Mouse (Mus musculus): ENCODE measurements around the gene Fsd1l. TPM values are rescaled to one million over a fixed set of nuclear protein-coding genes. Genes with fewer than 3 reads are reported as not detected.

Fsd1l gene
- total and polyA plus RNA-seq, 3 experiments, result 0.25 to 0.39 (median 0.26) TPM

GRCm38 (mm10) chr4:53623711-53624110 lies 7.6 kb upstream of the Fsd1l start:
- Histone ChIP-seq H3K27me3 (replicated peaks) (no peaks in the 10 kb centered on the region), H3K36me3 (replicated peaks in 1 of 2; ENCODE audit: control insufficient read depth in 1 of 2, insufficient read depth in 1 of 2, low read length in 1 of 2) (no peaks in the 10 kb centered on the region), H3K9ac (ENCODE audit: insufficient read depth, low read depth) (no peak overlapping the region), H3K4me2 (ENCODE audit: insufficient read depth, low read depth, poor library complexity, severe bottlenecking) (no peak overlapping the region), H3K9me3 (replicated peaks; ENCODE audit: low read length) (no peaks in the 10 kb centered on the region), H3K27ac (ENCODE audit: insufficient read depth, low read depth) (no peak overlapping the region), H3K4me1 (ENCODE audit: control insufficient read depth in 1 of 2, insufficient read depth in 2 of 2) (peaks cover 7 to 15% of the 10 kb centered on the region in 2 experiments), H3K4me3 (replicated peaks in 1 of 3; ENCODE audit: low read depth in 2 of 3, low read length in 2 of 3, poor library complexity in 1 of 3) (no peak overlapping the region), H3K79me2 (replicated peaks; ENCODE audit: control insufficient read depth, extremely low read depth, insufficient read depth, poor library complexity, severe bottlenecking) (no peaks in the 10 kb centered on the region)
- dilution Hi-C loops (cut with MboI; ENCODE audit: extremely low pct_ligation_motif_present, extremely low pct_unique_long_range_greater_than_20kb, low sequenced_read_pairs) (no loop called here), in situ Hi-C loops (cut with MboI; ENCODE audit: low pct_ligation_motif_present, low pct_unique_long_range_greater_than_20kb, low sequenced_read_pairs) (loop anchor here (10.0 kb wide), 1 partner anchor 91 kb away; the partner anchor contains the start of gene Fktn)
- TF ChIP-seq KAT2A (IDR thresholded peaks at IDR 0.05; ENCODE audit: insufficient replicate concordance, low read length), result no peak
- TF ChIP-seq IRF4 (IDR thresholded peaks at IDR 0.05; ENCODE audit: low read depth, low read length), result no peak
- no peak for TF ChIP-seq ZKSCAN1 (IDR thresholded peaks at IDR 0.05; ENCODE audit: borderline replicate concordance, low read depth, low read length)
- no peak for TF ChIP-seq MAZ (IDR thresholded peaks at IDR 0.05; ENCODE audit: low read depth, low read length)
- no peak for TF ChIP-seq UBTF (IDR thresholded peaks at IDR 0.05; ENCODE audit: low read depth, low read length)
- TF ChIP-seq TBP (conservative IDR thresholded peaks at IDR 0.05; ENCODE audit: low read depth, low read length), result no peak
- TF ChIP-seq HCFC1 (IDR thresholded peaks at IDR 0.05; ENCODE audit: low read depth, low read length), result no peak
- TF ChIP-seq JUN (IDR thresholded peaks at IDR 0.05; ENCODE audit: insufficient read depth, low read depth, low read length), result no peak
- TF ChIP-seq JUND (conservative IDR thresholded peaks at IDR 0.05; ENCODE audit: low read depth, low read length), result no peak
- TF ChIP-seq E2F4 (IDR thresholded peaks at IDR 0.05; ENCODE audit: insufficient replicate concordance, low read depth, low read length), result no peak
- no peak for TF ChIP-seq POLR2A (IDR thresholded peaks at IDR 0.05; ENCODE audit: low read depth, low read length)
- no peak for TF ChIP-seq GABPA (IDR thresholded peaks at IDR 0.05; ENCODE audit: insufficient replicate concordance, low read depth, low read length)
- no peak for TF ChIP-seq CHD2 (IDR thresholded peaks at IDR 0.05; ENCODE audit: low read length)
- no peak for TF ChIP-seq USF2 (conservative IDR thresholded peaks at IDR 0.05; ENCODE audit: low read depth, low read length)
- TF ChIP-seq ETS1 (conservative IDR thresholded peaks at IDR 0.05; ENCODE audit: low read depth, low read length), result no peak
- TF ChIP-seq SIN3A (IDR thresholded peaks at IDR 0.05; ENCODE audit: low read length), result no peak
- no peak for TF ChIP-seq NRF1 (IDR thresholded peaks at IDR 0.05; ENCODE audit: low read depth, low read length)
- no peak for TF ChIP-seq ELF1 (IDR thresholded peaks at IDR 0.05; ENCODE audit: low read depth, low read length)
- no peak for TF ChIP-seq CTCF (conservative IDR thresholded peaks at IDR 0.05 in 1 of 2, IDR thresholded peaks at IDR 0.05 in 1 of 2; ENCODE audit: low read depth in 2 of 2, low read length in 2 of 2)
- no peak for DNase-seq (ENCODE audit: extremely low read depth)

GRCm38 (mm10) chr4:53624816-53625215 lies 6.5 kb upstream of the Fsd1l start:
- in situ Hi-C loops (cut with MboI; ENCODE audit: low pct_ligation_motif_present, low pct_unique_long_range_greater_than_20kb, low sequenced_read_pairs), result loop anchor here (10.0 kb wide), 1 partner anchor 90 kb away; the partner anchor contains the start of gene Fktn
- no peak for TF ChIP-seq SMC3 (IDR thresholded peaks at IDR 0.05; ENCODE audit: low read depth, low read length)
- no peak for TF ChIP-seq NRF1 (IDR thresholded peaks at IDR 0.05; ENCODE audit: low read depth, low read length)
- TF ChIP-seq ETS1 (conservative IDR thresholded peaks at IDR 0.05; ENCODE audit: low read depth, low read length), result no peak

More at GRCm38 (mm10) chr4:53624816-53625215, 6.5 kb upstream of the Fsd1l start:
- Histone ChIP-seq H3K36me3 (replicated peaks in 1 of 2; ENCODE audit: control insufficient read depth in 1 of 2, insufficient read depth in 1 of 2, low read length in 1 of 2) (no peaks in the 10 kb centered on the region), H3K4me2 (ENCODE audit: insufficient read depth, low read depth, poor library complexity, severe bottlenecking) (no peak overlapping the region), H3K27me3 (replicated peaks) (peaks cover 2% of the 10 kb centered on the region), H3K9me3 (replicated peaks; ENCODE audit: low read length) (no peaks in the 10 kb centered on the region), H3K27ac (ENCODE audit: insufficient read depth, low read depth) (no peak overlapping the region), H3K4me3 (replicated peaks in 1 of 3; ENCODE audit: low read depth in 2 of 3, low read length in 2 of 3, poor library complexity in 1 of 3) (no peak overlapping the region), H3K79me2 (replicated peaks; ENCODE audit: control insufficient read depth, extremely low read depth, insufficient read depth, poor library complexity, severe bottlenecking) (no peaks in the 10 kb centered on the region), H3K4me1 (ENCODE audit: control insufficient read depth in 1 of 2, insufficient read depth in 2 of 2) (peaks cover 7 to 15% of the 10 kb centered on the region in 2 experiments), H3K9ac (ENCODE audit: insufficient read depth, low read depth) (no peak overlapping the region)
- no peak for DNase-seq (ENCODE audit: extremely low read depth)
- dilution Hi-C loops (cut with MboI; ENCODE audit: extremely low pct_ligation_motif_present, extremely low pct_unique_long_range_greater_than_20kb, low sequenced_read_pairs), result no loop called here

Measured in CH12.LX (cell line).